In the genomic region with DNA sequence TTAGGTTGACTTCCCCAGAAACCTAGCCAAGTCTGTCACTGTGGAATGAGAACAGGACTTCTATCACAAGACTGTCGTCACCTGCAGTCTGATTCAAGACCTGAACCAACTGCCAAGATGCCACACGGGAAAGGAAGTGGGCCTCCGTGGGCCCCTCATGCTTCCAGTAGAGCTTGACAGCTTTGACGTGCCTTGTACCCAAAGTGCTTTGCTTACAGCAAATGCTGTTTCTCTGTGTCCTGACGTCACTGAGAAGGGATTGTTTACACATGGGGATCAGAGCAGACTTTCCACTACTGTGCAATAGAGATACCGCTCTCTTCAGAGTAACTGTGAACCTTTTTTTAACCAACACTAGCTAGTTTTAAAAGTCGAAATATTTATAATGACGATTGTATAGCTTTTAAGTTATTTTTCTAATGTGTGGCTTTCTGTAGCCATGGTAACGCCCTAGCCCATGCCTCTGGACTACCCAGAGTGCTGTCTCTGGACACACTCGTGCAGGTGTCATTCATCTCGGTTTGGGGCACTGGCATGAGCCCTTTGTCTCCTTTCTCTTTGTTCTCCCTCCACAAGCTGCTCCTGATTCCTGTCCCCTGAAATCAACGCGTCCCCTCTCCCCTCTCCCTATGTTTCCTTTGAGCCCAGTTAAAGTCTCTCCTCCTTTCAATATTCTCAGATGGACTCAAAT, we compare ENCODE assay signal across 13 mouse cellular contexts. TPM values are rescaled to one million over a fixed set of nuclear protein-coding genes. Genes with fewer than 3 reads are reported as not detected.
DNase-seq lines count a peak whose midpoint lies in the region; ATAC-seq and TF ChIP-seq lines count a peak whose summit lies in the region.
"Had no signal": no experiment of that assay in that cellular context is flagged by ENCODE, and none has a peak within 500 bp of the region (broad histone marks: within the 10 kb centered on the region; RNA-seq: fewer than 3 reads in every experiment).

No protein-coding gene starts in this region.

- peaks cover 44% of the 10 kb centered on the region for H3K36me3 ChIP-seq in hindbrain, embryonic 10.5 days
- peaks cover 27% of the 10 kb centered on the region for H3K36me3 ChIP-seq in hindbrain, embryonic 12.5 days
- no peaks in the 10 kb centered on the region for H3K36me3 ChIP-seq in CH12.LX (replicated peaks in 1 of 2; ENCODE audit: control insufficient read depth in 1 of 2, insufficient read depth in 1 of 2, low read length in 1 of 2)
- H3K36me3 ChIP-seq in liver, postnatal 0 days (replicated peaks; ENCODE audit: insufficient read depth, low read length) = no peaks in the 10 kb centered on the region

- H3K4me1 ChIP-seq in hindbrain, embryonic 10.5 days (replicated peaks) = peaks cover 16% of the 10 kb centered on the region
- H3K4me1 ChIP-seq in hindbrain, embryonic 12.5 days = peaks cover 7% of the 10 kb centered on the region; the same call in 1 of the 2 replicates
- peaks cover 0 to 7% of the 10 kb centered on the region in 2 experiments; a peak in 2 of 4 replicates for H3K4me1 ChIP-seq in CH12.LX (ENCODE audit: control insufficient read depth in 1 of 2, insufficient read depth in 2 of 2)
- peaks cover 27% of the 10 kb centered on the region for H3K4me1 ChIP-seq in liver, postnatal 0 days (ENCODE audit: insufficient read depth)
- H3K4me1 ChIP-seq: kidney, embryonic 15.5 days; neural tube, embryonic 12.5 days had no signal

- dilution Hi-C loops in CH12.LX (cut with MboI; ENCODE audit: extremely low pct_ligation_motif_present, extremely low pct_unique_long_range_greater_than_20kb, low sequenced_read_pairs) = no loop called here

- H3K27ac ChIP-seq in hindbrain, embryonic 10.5 days = peak overlapping the region; percentile 16; the same call in 1 of the 2 replicates
- no peak overlapping the region for H3K27ac ChIP-seq in hindbrain, embryonic 12.5 days
- H3K27ac ChIP-seq in CH12.LX (ENCODE audit: insufficient read depth, low read depth) = no peak overlapping the region
- H3K27ac ChIP-seq in liver, postnatal 0 days (ENCODE audit: low read depth) = peak overlapping the region; percentile 36
- H3K27ac ChIP-seq: kidney, embryonic 15.5 days; neural tube, embryonic 12.5 days had no signal

- no peak for ATAC-seq in hindbrain, embryonic 12.5 days (ENCODE audit: low FRiP score)
- peak; percentile 71 for ATAC-seq in liver, postnatal 0 days

- 58% methylated on average over 13 of the region's 13 CpGs for WGBS in hindbrain, embryonic 10.5 days
- 52% methylated on average over 13 of the region's 13 CpGs for WGBS in hindbrain, embryonic 12.5 days
- 43% methylated on average over 13 of the region's 13 CpGs for WGBS in liver, postnatal 0 days (ENCODE audit: insufficient replicate concordance)

- H3K4me3 ChIP-seq in hindbrain, embryonic 10.5 days = no peak overlapping the region
- no peak overlapping the region for H3K4me3 ChIP-seq in hindbrain, embryonic 12.5 days
- no peak overlapping the region for H3K4me3 ChIP-seq in CH12.LX (replicated peaks in 1 of 3; ENCODE audit: low read depth in 2 of 3, low read length in 2 of 3, poor library complexity in 1 of 3)
- no peak overlapping the region for H3K4me3 ChIP-seq in liver, postnatal 0 days (ENCODE audit: low read depth, low read length)
- H3K4me3 ChIP-seq: kidney, embryonic 15.5 days; neural tube, embryonic 12.5 days had no signal

- TF ChIP-seq RAD21 in CH12.LX (IDR thresholded peaks at IDR 0.05; ENCODE audit: low read depth, low read length) = no peak

- no peaks in the 10 kb centered on the region for H3K27me3 ChIP-seq in hindbrain, embryonic 10.5 days (ENCODE audit: insufficient read depth, poor library complexity, severe bottlenecking)
- no peaks in the 10 kb centered on the region for H3K27me3 ChIP-seq in hindbrain, embryonic 12.5 days
- no peaks in the 10 kb centered on the region for H3K27me3 ChIP-seq in CH12.LX (replicated peaks)
- no peaks in the 10 kb centered on the region for H3K27me3 ChIP-seq in liver, postnatal 0 days (ENCODE audit: insufficient read depth, low read length)
- H3K27me3 ChIP-seq: kidney, embryonic 15.5 days; neural tube, embryonic 12.5 days had no signal

- no peak for TF ChIP-seq POLR2A in CH12.LX (IDR thresholded peaks at IDR 0.05; ENCODE audit: low read depth, low read length)

- H3K79me2 ChIP-seq in CH12.LX (replicated peaks; ENCODE audit: control insufficient read depth, extremely low read depth, insufficient read depth, poor library complexity, severe bottlenecking) = no peaks in the 10 kb centered on the region

- no peak overlapping the region for H3K9ac ChIP-seq in hindbrain, embryonic 12.5 days
- H3K9ac ChIP-seq in CH12.LX (ENCODE audit: insufficient read depth, low read depth) = no peak overlapping the region
- H3K9ac ChIP-seq in liver, postnatal 0 days (replicated peaks) = no peak overlapping the region
- H3K9ac ChIP-seq: kidney, embryonic 15.5 days; neural tube, embryonic 12.5 days had no signal

- in situ Hi-C loops in CH12.LX (cut with MboI; ENCODE audit: low pct_ligation_motif_present, low pct_unique_long_range_greater_than_20kb, low sequenced_read_pairs) = loop anchor here (5.0 kb wide), 1 partner anchor 36 kb away; no protein-coding TSS in a partner anchor

- DNase-seq in hindbrain, embryonic 10.5 days (ENCODE audit: low spot score) = peak; percentile 22
- DNase-seq in CH12.LX (ENCODE audit: extremely low read depth) = no peak
- no peak for DNase-seq in liver, postnatal 0 days
- DNase-seq in thymus, adult 18-20 months = peak; percentile 14 to 50
- DNase-seq in ovary, postnatal 14 days (ENCODE audit: low spot score) = no peak
- DNase-seq in cerebellum, adult 9-10 months = no peak
- DNase-seq in right cerebral cortex, postnatal 10 days (ENCODE audit: low spot score in 2 of 2) = no peak
- DNase-seq: cerebellum, postnatal 25 days; gastrocnemius, postnatal 36 days; lung, postnatal 10 days had no signal

- no peak for TF ChIP-seq EP300 in CH12.LX (IDR thresholded peaks at IDR 0.05; ENCODE audit: low read length)
- 0 out of 2 replicates have a peak, but pooled peaks have one; percentile 23 for TF ChIP-seq EP300 in liver, postnatal 0 days (IDR thresholded peaks at IDR 0.05; ENCODE audit: low read depth)

- TF ChIP-seq CTCF in CH12.LX (conservative IDR thresholded peaks at IDR 0.05 in 1 of 2, IDR thresholded peaks at IDR 0.05 in 1 of 2; ENCODE audit: low read depth in 2 of 2, low read length in 2 of 2) = no peak
- no peak for TF ChIP-seq CTCF in liver, postnatal 0 days (IDR thresholded peaks at IDR 0.05; ENCODE audit: low read depth)

- H3K9me3 ChIP-seq in hindbrain, embryonic 10.5 days = no peaks in the 10 kb centered on the region
- no peaks in the 10 kb centered on the region for H3K9me3 ChIP-seq in hindbrain, embryonic 12.5 days (replicated peaks)
- H3K9me3 ChIP-seq in CH12.LX (replicated peaks; ENCODE audit: low read length) = no peaks in the 10 kb centered on the region
- no peaks in the 10 kb centered on the region for H3K9me3 ChIP-seq in liver, postnatal 0 days (ENCODE audit: low read length)
- H3K9me3 ChIP-seq: kidney, embryonic 15.5 days; neural tube, embryonic 12.5 days had no signal

- H3K4me2 ChIP-seq in hindbrain, embryonic 12.5 days (replicated peaks) = no peak overlapping the region
- peak overlapping the region; percentile 9; the same call in 1 of the 2 replicates for H3K4me2 ChIP-seq in CH12.LX (ENCODE audit: insufficient read depth, low read depth, poor library complexity, severe bottlenecking)
- H3K4me2 ChIP-seq in liver, postnatal 0 days (ENCODE audit: low read depth, low read length) = no peak overlapping the region
- H3K4me2 ChIP-seq: kidney, embryonic 15.5 days; neural tube, embryonic 12.5 days had no signal

TF ChIP-seq in CH12.LX, 34 proteins besides CTCF, POLR2A, EP300 and RAD21:
- TF ChIP-seq SIN3A (IDR thresholded peaks at IDR 0.05; ENCODE audit: low read length) = 0 out of 2 replicates have a peak, but pooled peaks have one; percentile 29
- TF ChIP-seq MEF2A (IDR thresholded peaks at IDR 0.05; ENCODE audit: borderline replicate concordance, low read depth, low read length) = no peak
- TF ChIP-seq ZMIZ1 (IDR thresholded peaks at IDR 0.05; ENCODE audit: low read depth, low read length) = no peak
TF ChIP-seq in CH12.LX: peak in this region for 1.

RNA-seq across cellular contexts. Expression of a gene that starts 8.7 kb away (rescaled TPM):
- polyA plus RNA-seq in hindbrain, embryonic 10.5 days (2016; fragmentation: Nextera tagmentation; extraction: Ambion mirVana) = 26.5 and 34.0 TPM in 2 replicates
- 54.4 and 62.3 TPM in 2 replicates for polyA plus RNA-seq in hindbrain, embryonic 12.5 days (2016; fragmentation: Nextera tagmentation; extraction: Ambion mirVana)
- 22.0 and 22.5 TPM in 2 replicates for total RNA-seq in CH12.LX (2012; rRNA removed)
- 29.3 and 35.3 TPM in 2 replicates for total RNA-seq in CH12.LX (2014; rRNA removed)
- polyA plus RNA-seq in CH12.LX (2012; ENCODE audit: insufficient read length, low read depth) = 31.7 and 36.8 TPM in 2 replicates
- 20.9 and 22.3 TPM in 2 replicates for polyA plus RNA-seq in liver, postnatal 0 days (2015; fragmentation: Nextera tagmentation; extraction: Ambion mirVana)

RNA-seq across cellular contexts. Expression of a gene that starts 43.9 kb away (rescaled TPM):
- 16.0 and 22.1 TPM in 2 replicates for polyA plus RNA-seq in hindbrain, embryonic 10.5 days (2016; fragmentation: Nextera tagmentation; extraction: Ambion mirVana)
- 20.2 and 22.5 TPM in 2 replicates for polyA plus RNA-seq in hindbrain, embryonic 12.5 days (2016; fragmentation: Nextera tagmentation; extraction: Ambion mirVana)
- total RNA-seq in CH12.LX (2012; rRNA removed) (0.04 TPM in 1 of 2 replicates, not detected in the other), CH12.LX (2014; rRNA removed) (not detected in 2 replicates)
- polyA plus RNA-seq in CH12.LX (2012; ENCODE audit: insufficient read length, low read depth) = not detected in 2 replicates
- 0.65 and 0.81 TPM in 2 replicates for polyA plus RNA-seq in liver, postnatal 0 days (2015; fragmentation: Nextera tagmentation; extraction: Ambion mirVana)

Comparison
In these comparisons a context has a peak if more than half of its experiments do, and no peak if none do; other contexts are left out.
1. H3K27ac ChIP-seq: peak in hindbrain, embryonic 10.5 days (single experiment) and liver, postnatal 0 days (single experiment); none in hindbrain, embryonic 12.5 days (single experiment) and CH12.LX (single experiment).
2. DNase-seq: peak in hindbrain, embryonic 10.5 days (single experiment) and thymus, adult 18-20 months (2 of 2); none in CH12.LX (single experiment), liver, postnatal 0 days (single experiment), ovary, postnatal 14 days (single experiment), cerebellum, adult 9-10 months (single experiment) and right cerebral cortex, postnatal 10 days (0 of 2).